Mouse (Mus musculus): ENCODE data around the gene Txnl4b.

The Txnl4b gene

DNA sequence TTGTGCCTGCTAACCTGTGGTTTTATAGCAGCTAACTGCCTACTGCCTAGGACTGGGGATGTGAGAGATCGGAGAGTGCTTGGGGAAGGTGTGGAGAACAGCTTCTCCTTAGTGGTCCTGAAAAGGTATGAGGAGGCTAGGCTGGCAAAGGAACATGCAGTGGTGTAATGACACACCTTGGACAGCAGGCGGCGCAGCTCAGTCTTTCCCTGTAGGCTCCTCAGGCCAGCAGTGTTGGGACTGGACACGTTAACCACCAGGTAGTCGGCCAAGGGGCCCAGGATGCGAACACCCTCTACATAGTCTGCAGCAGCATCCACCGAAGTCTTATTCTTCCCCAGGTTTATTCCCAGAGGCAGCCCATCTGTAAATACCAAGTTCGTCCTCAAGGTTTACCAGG, 30.2 kb downstream of the Txnl4b start:
- DNase-seq (ENCODE audit: low read depth, low spot score) = peak; percentile 72

DNA sequence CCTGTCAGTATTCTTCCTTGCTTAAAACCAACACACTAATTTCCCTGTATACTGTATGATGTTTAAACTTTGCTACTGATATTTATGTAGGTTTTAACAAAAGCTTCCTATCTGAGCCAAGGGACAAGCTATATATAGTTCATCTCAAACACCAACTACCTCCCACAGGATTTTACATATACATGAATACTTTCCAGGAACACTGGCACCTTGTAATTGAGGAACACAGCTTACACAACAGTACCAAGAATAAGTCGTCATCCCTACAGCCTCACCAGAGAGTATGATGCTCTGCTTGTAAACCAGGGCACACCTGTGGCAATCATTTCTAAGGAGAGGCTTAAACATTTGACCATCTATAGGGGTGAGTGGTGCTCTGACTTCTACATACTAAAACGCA, 41.0 kb downstream of the Txnl4b start:
- no peak for DNase-seq (ENCODE audit: low read depth, low spot score)

DNA sequence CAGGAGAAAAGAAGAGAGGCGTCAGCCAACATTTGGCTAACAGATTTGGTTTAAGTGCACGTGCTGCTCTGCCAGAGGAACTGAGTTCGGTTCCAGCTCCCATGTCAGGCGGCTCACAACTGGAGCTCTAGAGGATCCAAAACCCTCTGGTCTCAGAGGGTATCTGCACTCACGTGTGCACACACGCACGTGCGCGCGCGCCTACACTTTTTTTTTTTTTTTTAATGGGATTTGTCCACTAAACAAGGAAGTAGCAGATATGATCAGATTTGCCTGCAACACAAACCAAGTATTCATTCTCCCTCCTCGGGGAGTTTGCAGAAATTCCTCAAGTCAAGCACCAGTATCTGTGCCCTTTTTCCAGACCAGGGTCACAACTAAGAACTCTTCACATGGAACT, 42.0 kb downstream of the Txnl4b start:
- peak; percentile 30 for DNase-seq (ENCODE audit: low read depth, low spot score)

- DNase-seq (ENCODE audit: low read depth, low spot score) = peak; percentile 95
Observed at GRCm38 (mm10) chr8:109608271-109609152, 42.8 kb downstream of the Txnl4b start, which contains the start of gene Dhodh. Dhodh (minus strand) TSS chr8:109608673.

GRCm38 (mm10) chr8:109609153-109609502, 43.4 kb downstream of the Txnl4b start:
- peak; percentile 68 for DNase-seq (ENCODE audit: low read depth, low spot score)

DNA sequence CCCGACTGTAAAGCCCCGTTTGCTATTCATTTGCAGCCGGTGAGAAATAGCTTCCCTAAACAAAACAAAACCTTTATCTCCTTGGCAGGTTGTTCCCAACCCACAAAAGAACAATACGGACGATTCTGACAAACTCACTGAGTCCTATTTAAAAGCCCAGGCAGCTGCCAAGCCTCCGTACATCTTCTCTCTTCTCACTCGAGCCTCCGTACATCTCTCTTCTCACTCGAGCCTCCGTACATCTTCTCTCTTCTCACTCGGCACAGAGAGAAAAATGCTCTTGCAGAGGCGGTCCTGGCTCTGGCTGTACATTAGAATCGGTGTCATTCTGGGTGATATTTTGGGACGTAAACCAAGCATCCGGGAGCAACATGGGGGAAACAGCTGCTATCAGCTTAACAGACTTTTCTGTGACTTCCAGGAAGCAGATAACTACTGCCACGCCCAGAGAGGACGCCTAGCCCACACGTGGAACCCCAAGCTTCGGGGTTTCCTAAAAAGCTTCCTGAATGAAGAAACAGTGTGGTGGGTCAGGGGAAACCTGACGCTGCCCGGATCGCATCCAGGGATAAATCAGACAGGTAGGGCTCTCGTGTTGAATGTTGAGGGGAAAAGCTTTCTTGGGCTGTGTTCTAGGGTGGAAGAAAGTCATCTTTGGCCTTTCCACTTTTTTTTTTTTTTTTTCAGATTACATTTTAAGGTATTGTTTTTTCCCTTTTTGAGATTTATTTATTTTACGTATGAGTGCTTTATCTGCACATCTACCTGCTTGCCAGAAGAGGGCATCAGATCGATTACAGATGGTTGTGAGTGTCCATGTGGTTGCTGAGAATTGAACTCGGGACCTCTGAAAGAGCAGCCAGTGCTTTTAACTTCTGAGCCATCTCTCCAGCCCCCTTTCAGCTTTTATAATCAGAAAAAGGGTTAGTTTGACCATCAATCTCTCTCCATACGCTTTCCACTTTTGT, 48.8 kb downstream of the Txnl4b start, which contains the start of gene Pkd1l3:
Pkd1l3 (plus strand) TSS at position 275 of the 968 bp plus-strand sequence.
- DNase-seq (ENCODE audit: low read depth, low spot score) = no peak

DNA sequence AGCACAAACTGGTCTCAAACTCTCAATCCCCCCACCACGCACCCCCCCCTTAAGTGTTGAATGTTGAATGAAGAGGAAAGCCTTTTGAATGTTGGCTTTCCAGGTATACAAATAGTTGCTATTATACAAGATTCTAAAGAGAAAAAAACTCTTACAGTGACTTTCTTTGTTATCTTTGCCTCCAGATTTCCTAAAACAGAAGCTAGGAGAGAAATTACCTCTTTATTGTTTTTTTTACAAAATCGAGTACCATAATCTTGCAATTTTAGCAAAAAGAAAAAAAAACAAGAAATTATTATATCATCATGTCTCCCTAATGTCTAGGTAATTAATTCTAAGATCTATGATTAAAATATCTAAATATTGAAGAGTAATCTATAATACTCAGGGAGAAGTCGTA, 49.9 kb downstream of the Txnl4b start:
- no peak for DNase-seq (ENCODE audit: low read depth, low spot score)
